Mouse (Mus musculus): ENCODE measurements around the gene Sema5a. TPM values are rescaled to one million over a fixed set of nuclear protein-coding genes. Genes with fewer than 3 reads are reported as not detected.

Sema5a gene
- total RNA-seq, 2 experiments from 2014 or later: 0.04 to 0.07 TPM

DNA sequence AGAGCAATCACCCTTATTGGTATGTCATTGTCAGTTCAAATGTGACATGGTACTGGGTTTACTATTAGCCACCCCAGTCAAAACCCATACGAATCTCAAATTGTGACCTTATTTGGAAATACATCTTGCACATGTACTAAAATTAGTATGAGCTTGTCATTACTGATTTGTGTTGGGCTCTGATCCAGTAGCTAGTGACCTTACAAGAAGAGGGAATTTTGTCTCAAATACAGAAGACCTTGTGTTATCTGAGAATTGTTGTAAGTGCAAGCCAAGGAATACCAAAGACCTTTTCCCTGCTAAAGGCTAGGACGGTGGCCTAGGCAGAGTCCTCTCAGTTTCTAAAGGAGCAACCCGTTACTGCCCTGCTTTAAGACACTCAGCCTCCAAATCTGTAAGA, 287.9 kb downstream of the Sema5a start:
- no peak for ATAC-seq (ENCODE audit: poor library complexity, severe bottlenecking)

GRCm38 (mm10) chr15:32533541-32534080, 289.0 kb downstream of the Sema5a start:
- no peak for ATAC-seq (ENCODE audit: poor library complexity, severe bottlenecking)

- ATAC-seq (ENCODE audit: poor library complexity, severe bottlenecking): no peak
These were observed 292.3 kb downstream of the Sema5a start for GRCm38 (mm10) chr15:32536755-32537503.

DNA sequence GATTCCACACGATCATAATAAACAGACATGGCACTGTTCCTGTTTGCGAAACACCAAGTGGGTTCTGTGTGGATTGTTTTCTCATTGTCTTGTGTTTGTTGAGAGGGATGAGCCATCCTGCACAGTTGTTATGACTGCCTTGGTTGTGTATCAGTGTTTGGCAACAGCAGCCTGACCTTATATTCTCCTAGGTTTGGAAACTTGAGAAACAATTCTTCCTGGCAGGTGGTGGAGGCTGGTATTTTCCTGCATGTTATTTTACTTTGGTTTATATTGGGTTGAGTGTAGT, 292.8 kb downstream of the Sema5a start:
- no peak for ATAC-seq (ENCODE audit: poor library complexity, severe bottlenecking)

DNA sequence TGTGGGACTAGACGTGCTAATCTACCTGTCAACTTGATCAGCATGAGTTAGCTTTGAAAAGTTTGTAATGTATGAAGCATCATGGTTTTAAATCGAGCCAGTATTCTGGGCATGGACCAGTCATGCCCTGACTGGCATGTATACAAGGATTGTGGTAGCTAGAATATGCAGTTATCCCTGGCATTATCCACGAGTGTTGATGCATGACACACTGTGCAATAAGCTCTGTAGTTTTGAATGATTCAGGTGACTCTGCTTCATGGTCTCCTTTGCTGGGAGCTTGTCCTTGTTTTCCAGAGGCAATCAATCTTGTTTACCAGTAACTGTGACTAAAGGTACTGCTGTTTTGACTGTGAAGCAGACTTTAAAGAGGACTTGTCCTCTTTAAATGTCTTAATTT, 293.5 kb downstream of the Sema5a start:
- no peak for ATAC-seq (ENCODE audit: poor library complexity, severe bottlenecking)

GRCm38 (mm10) chr15:32542746-32543145, 298.1 kb downstream of the Sema5a start:
- no peak for ATAC-seq (ENCODE audit: poor library complexity, severe bottlenecking)

GRCm38 (mm10) chr15:32543181-32543580, 298.6 kb downstream of the Sema5a start:
- no peak for ATAC-seq (ENCODE audit: poor library complexity, severe bottlenecking)

DNA sequence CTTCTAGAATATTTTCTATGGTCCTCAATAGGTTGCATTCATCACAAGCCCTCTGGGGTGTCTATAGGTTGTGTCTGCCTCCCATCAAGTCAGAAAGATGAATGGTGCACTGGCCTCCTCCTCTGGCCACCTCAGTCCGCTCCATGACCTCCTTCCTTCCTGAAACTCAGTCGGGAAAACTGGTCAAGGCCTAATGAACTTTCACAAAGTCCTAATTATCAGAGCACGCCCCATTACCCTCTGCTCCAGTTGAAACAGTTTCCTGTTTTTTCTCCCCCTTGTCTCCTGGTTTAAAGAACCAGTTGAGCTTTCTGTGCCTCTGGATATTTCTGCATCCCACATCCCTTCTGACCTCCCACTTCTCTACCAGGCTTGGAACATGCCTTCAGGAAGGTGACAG, 300.8 kb downstream of the Sema5a start:
- no peak for ATAC-seq (ENCODE audit: poor library complexity, severe bottlenecking)

DNA sequence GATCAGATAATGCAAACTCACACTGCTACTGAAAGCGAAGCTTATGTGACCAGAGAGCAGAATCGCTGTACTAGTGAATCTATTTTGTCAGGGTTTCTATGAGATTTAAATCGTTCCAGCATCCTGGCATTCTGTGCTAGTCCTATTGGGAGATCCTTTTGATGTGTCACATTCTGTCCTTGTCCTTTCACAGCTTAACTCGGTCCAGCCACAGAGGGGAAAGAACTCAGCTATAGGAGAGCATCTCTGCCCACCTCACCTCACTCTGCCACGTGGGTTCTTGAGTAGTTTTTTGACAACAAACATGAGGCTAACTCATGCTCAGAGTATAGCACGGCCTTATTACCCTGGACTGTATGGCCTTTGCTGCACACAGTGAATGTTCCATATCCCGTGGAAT, 302.1 kb downstream of the Sema5a start:
- no peak for ATAC-seq (ENCODE audit: poor library complexity, severe bottlenecking)

DNA sequence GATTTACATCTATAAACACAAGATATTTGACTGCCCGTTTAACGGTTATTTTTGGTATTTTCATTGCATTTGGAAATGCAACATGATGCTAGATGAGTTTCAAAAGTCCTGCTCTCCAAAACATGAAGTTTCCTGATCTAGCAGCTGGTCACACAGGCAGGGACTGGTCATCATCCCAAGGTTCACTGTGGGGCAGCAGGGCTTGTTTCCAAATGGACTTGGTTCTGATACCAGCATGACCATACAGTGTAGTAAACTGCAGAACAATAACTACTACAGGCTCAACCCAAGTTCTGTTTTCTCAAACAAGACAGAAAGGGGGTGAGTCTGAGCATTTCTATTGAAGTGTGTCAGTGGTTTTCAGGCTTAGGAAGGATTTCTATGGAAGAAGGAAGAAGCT, 314.3 kb downstream of the Sema5a start:
- no peak for ATAC-seq (ENCODE audit: poor library complexity, severe bottlenecking)

DNA sequence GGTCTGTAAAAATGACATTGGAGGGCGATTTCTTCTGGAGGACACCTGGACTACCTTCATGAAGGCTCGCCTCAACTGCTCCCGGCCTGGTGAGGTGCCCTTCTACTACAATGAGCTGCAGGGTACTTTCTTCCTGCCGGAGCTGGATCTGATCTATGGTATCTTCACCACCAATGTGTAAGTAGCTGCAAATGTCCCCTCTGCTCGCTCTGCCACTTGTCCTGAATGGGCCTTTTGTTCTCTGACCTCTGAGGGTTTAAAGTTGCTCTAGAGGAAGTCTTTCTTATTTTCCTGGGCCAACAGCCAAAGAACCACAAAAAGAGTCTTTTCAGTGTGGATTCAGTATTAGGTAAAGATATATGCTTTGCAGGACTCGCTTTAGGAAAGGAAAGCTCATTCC, 318.0 kb downstream of the Sema5a start:
- no peak for ATAC-seq (ENCODE audit: poor library complexity, severe bottlenecking)

GRCm38 (mm10) chr15:32568181-32568857, 323.7 kb downstream of the Sema5a start:
- no peak for ATAC-seq (ENCODE audit: poor library complexity, severe bottlenecking)

GRCm38 (mm10) chr15:32568858-32569387, 324.3 kb downstream of the Sema5a start:
- ATAC-seq (ENCODE audit: poor library complexity, severe bottlenecking): no peak

- ATAC-seq (ENCODE audit: poor library complexity, severe bottlenecking): no peak
These were observed 329.7 kb downstream of the Sema5a start for GRCm38 (mm10) chr15:32574327-32574726.

DNA sequence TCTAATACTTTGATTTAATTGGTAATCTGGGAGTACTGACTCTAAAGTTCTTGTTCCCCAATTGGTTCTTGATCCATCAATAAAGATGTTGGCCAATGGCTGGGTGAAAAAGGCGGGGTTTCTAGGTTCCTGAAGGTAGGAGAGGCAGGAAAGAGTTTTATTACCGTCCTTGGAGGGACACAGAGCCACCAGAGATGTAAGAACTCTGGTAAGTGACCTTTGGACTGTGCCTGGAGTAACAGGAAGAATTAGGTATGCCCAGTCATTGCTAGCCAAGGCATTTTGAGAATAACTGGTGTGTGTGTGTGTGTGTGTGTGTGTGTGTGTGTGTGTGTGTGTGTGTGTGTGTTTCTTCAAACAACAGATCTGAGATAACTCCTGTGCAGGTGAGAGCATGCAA, 330.6 kb downstream of the Sema5a start:
- ATAC-seq (ENCODE audit: poor library complexity, severe bottlenecking): no peak

- no peak for ATAC-seq (ENCODE audit: poor library complexity, severe bottlenecking)
These were observed 334.7 kb downstream of the Sema5a start for GRCm38 (mm10) chr15:32579351-32579750.

GRCm38 (mm10) chr15:32590641-32591040, 346.0 kb downstream of the Sema5a start:
- ATAC-seq (ENCODE audit: poor library complexity, severe bottlenecking): no peak

DNA sequence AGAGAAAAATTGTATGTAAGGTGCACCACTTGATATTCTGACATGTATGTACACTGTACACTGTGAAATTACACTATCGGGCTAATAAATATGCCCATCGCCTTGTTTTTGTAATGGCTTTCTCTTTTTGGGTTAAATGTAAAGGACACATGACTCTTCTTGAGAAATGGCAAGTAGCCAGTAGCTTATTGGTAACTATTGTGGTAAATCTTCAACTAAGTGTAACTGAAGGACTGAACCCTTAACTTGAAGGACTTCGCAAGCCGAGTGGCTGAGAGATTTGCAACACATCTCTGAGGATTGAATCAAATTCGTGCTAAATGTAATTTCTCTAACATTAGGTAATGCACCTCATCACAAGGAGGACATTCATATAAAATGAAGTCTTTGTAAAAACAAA, 349.1 kb downstream of the Sema5a start:
- no peak for ATAC-seq (ENCODE audit: poor library complexity, severe bottlenecking)

- ATAC-seq (ENCODE audit: poor library complexity, severe bottlenecking): no peak
These were observed 352.0 kb downstream of the Sema5a start for GRCm38 (mm10) chr15:32596574-32596973.

DNA sequence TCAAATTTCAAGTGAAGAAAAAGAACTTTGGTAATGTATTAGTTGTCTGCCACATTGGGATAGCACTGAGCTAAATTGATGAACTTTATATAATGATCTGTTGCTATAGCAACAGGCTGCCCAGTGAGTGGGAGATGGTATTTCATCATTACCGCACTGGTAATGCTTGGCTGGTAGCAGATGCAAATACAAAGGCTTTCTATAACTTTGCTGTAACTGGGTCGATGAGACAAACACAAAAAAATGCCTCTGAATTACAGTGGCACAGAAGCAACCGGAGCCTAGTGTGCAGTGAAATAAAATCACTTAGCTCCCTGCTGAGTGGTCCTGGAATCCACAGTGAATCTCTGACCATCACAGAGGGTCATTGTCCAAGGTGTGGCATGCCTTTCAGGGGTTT, 352.6 kb downstream of the Sema5a start:
- no peak for ATAC-seq (ENCODE audit: poor library complexity, severe bottlenecking)

GRCm38 (mm10) chr15:32607236-32607635, 362.6 kb downstream of the Sema5a start:
- ATAC-seq (ENCODE audit: poor library complexity, severe bottlenecking): no peak

- no peak for ATAC-seq (ENCODE audit: poor library complexity, severe bottlenecking)
These were observed 366.2 kb downstream of the Sema5a start for GRCm38 (mm10) chr15:32610776-32611175.
